Mouse (Mus musculus): ENCODE results near the gene Gm49394. TPM values are rescaled to one million over a fixed set of nuclear protein-coding genes. Genes with fewer than 3 reads are reported as not detected.

Gm49394 gene
- polyA plus RNA-seq, 1 experiment from 2014 or later = not detected

- Histone ChIP-seq H3K4me2 (replicated peaks; ENCODE audit: low read depth) (peak overlapping the region; percentile 83), H3K27ac (ENCODE audit: low read depth, low read length) (no peak overlapping the region), H3K9me3 (ENCODE audit: control insufficient read depth) (no peaks in the 10 kb centered on the region), H3K4me3 (ENCODE audit: low read depth, low read length) (peak overlapping the region; percentile 49), H3K4me1 (replicated peaks; ENCODE audit: control insufficient read depth, insufficient read depth, low read length) (0 out of 2 replicates have a peak, but pooled peaks cover 3% of the 10 kb centered on the region), H3K9ac (ENCODE audit: low read depth, low read length) (0 out of 2 replicates have a peak overlapping the region, but pooled peaks have one; percentile 54), H3K27me3 (replicated peaks; ENCODE audit: control insufficient read depth, insufficient read depth, low read length) (peaks cover 67% of the 10 kb centered on the region), H3K36me3 (ENCODE audit: control insufficient read depth, insufficient read depth) (peaks cover 8% of the 10 kb centered on the region)
- ATAC-seq = no peak
- WGBS = 24% methylated on average over 6 of the region's 9 CpGs
- no peak for TF ChIP-seq CTCF (IDR thresholded peaks at IDR 0.05; ENCODE audit: low read depth)
Observed at GRCm38 (mm10) chr7:142657341-142657791, 12.4 kb downstream of the Gm49394 start.

GRCm38 (mm10) chr7:142656055-142656454 is 13.7 kb downstream of the Gm49394 start:
- Histone ChIP-seq H3K27ac (ENCODE audit: low read depth, low read length) (no peak overlapping the region), H3K27me3 (replicated peaks; ENCODE audit: control insufficient read depth, insufficient read depth, low read length) (peaks cover 55% of the 10 kb centered on the region), H3K4me3 (ENCODE audit: low read depth, low read length) (no peak overlapping the region), H3K9me3 (ENCODE audit: control insufficient read depth) (no peaks in the 10 kb centered on the region), H3K9ac (ENCODE audit: low read depth, low read length) (no peak overlapping the region), H3K36me3 (ENCODE audit: control insufficient read depth, insufficient read depth) (peaks cover 8% of the 10 kb centered on the region), H3K4me1 (replicated peaks; ENCODE audit: control insufficient read depth, insufficient read depth, low read length) (0 out of 2 replicates have a peak, but pooled peaks cover 3% of the 10 kb centered on the region), H3K4me2 (replicated peaks; ENCODE audit: low read depth) (peak overlapping the region; percentile 83)
- ATAC-seq = no peak
- TF ChIP-seq CTCF (IDR thresholded peaks at IDR 0.05; ENCODE audit: low read depth) = no peak
- WGBS = 41% methylated on average over 4 of the region's 4 CpGs

GRCm38 (mm10) chr7:142655633-142656032 is 14.1 kb downstream of the Gm49394 start:
- Histone ChIP-seq H3K27me3 (replicated peaks; ENCODE audit: control insufficient read depth, insufficient read depth, low read length) (peaks cover 50% of the 10 kb centered on the region), H3K9ac (ENCODE audit: low read depth, low read length) (no peak overlapping the region), H3K9me3 (ENCODE audit: control insufficient read depth) (no peaks in the 10 kb centered on the region), H3K36me3 (ENCODE audit: control insufficient read depth, insufficient read depth) (peaks cover 8% of the 10 kb centered on the region), H3K4me1 (replicated peaks; ENCODE audit: control insufficient read depth, insufficient read depth, low read length) (0 out of 2 replicates have a peak, but pooled peaks cover 3% of the 10 kb centered on the region), H3K4me3 (ENCODE audit: low read depth, low read length) (no peak overlapping the region), H3K4me2 (replicated peaks; ENCODE audit: low read depth) (no peak overlapping the region; the same call in 1 of the 2 replicates), H3K27ac (ENCODE audit: low read depth, low read length) (no peak overlapping the region)
- no peak for TF ChIP-seq CTCF (IDR thresholded peaks at IDR 0.05; ENCODE audit: low read depth)
- 25% methylated on average over 11 of the region's 11 CpGs for WGBS
- ATAC-seq = no peak

GRCm38 (mm10) chr7:142653726-142654125 is 16.0 kb downstream of the Gm49394 start:
- Histone ChIP-seq H3K4me1 (replicated peaks; ENCODE audit: control insufficient read depth, insufficient read depth, low read length) (no peaks in the 10 kb centered on the region), H3K4me3 (ENCODE audit: low read depth, low read length) (no peak overlapping the region), H3K36me3 (ENCODE audit: control insufficient read depth, insufficient read depth) (peaks cover 8% of the 10 kb centered on the region), H3K9me3 (ENCODE audit: control insufficient read depth) (no peaks in the 10 kb centered on the region), H3K9ac (ENCODE audit: low read depth, low read length) (no peak overlapping the region), H3K27ac (ENCODE audit: low read depth, low read length) (no peak overlapping the region), H3K27me3 (replicated peaks; ENCODE audit: control insufficient read depth, insufficient read depth, low read length) (peaks cover 33% of the 10 kb centered on the region), H3K4me2 (replicated peaks; ENCODE audit: low read depth) (no peak overlapping the region)
- no peak for TF ChIP-seq CTCF (IDR thresholded peaks at IDR 0.05; ENCODE audit: low read depth)
- WGBS = 29% methylated on average over 18 of the region's 18 CpGs
- no peak for ATAC-seq

- H3K9me3 ChIP-seq (ENCODE audit: control insufficient read depth) = no peaks in the 10 kb centered on the region
- H3K36me3 ChIP-seq (ENCODE audit: control insufficient read depth, insufficient read depth) = no peaks in the 10 kb centered on the region
- no peak overlapping the region for H3K27ac ChIP-seq (ENCODE audit: low read depth, low read length)
- TF ChIP-seq CTCF (IDR thresholded peaks at IDR 0.05; ENCODE audit: low read depth) = no peak
- H3K4me1 ChIP-seq (replicated peaks; ENCODE audit: control insufficient read depth, insufficient read depth, low read length) = no peaks in the 10 kb centered on the region
- no peak for ATAC-seq
- no peak overlapping the region for H3K9ac ChIP-seq (ENCODE audit: low read depth, low read length)
- no peaks in the 10 kb centered on the region for H3K27me3 ChIP-seq (replicated peaks; ENCODE audit: control insufficient read depth, insufficient read depth, low read length)
- H3K4me3 ChIP-seq (ENCODE audit: low read depth, low read length) = no peak overlapping the region
- no peak overlapping the region for H3K4me2 ChIP-seq (replicated peaks; ENCODE audit: low read depth)
- WGBS = 52% methylated on average over 6 of the region's 6 CpGs
Observed at GRCm38 (mm10) chr7:142646676-142647075, 23.1 kb downstream of the Gm49394 start.

- Histone ChIP-seq H3K4me2 (replicated peaks; ENCODE audit: low read depth) (no peak overlapping the region), H3K27me3 (replicated peaks; ENCODE audit: control insufficient read depth, insufficient read depth, low read length) (no peaks in the 10 kb centered on the region), H3K27ac (ENCODE audit: low read depth, low read length) (no peak overlapping the region), H3K4me1 (replicated peaks; ENCODE audit: control insufficient read depth, insufficient read depth, low read length) (no peaks in the 10 kb centered on the region), H3K36me3 (ENCODE audit: control insufficient read depth, insufficient read depth) (no peaks in the 10 kb centered on the region), H3K4me3 (ENCODE audit: low read depth, low read length) (no peak overlapping the region), H3K9ac (ENCODE audit: low read depth, low read length) (no peak overlapping the region), H3K9me3 (ENCODE audit: control insufficient read depth) (no peaks in the 10 kb centered on the region)
- 27% methylated on average over 5 of the region's 5 CpGs for whole genome bisulfite sequencing
- TF ChIP-seq CTCF (IDR thresholded peaks at IDR 0.05; ENCODE audit: low read depth) = no peak
- no peak for ATAC-seq
Observed at GRCm38 (mm10) chr7:142645045-142645444, 24.7 kb downstream of the Gm49394 start.

GRCm38 (mm10) chr7:142636178-142636577 is 33.6 kb downstream of the Gm49394 start:
- H3K36me3 ChIP-seq (ENCODE audit: control insufficient read depth, insufficient read depth) = no peaks in the 10 kb centered on the region
- H3K4me3 ChIP-seq (ENCODE audit: low read depth, low read length) = no peak overlapping the region
- TF ChIP-seq CTCF (IDR thresholded peaks at IDR 0.05; ENCODE audit: low read depth) = no peak
- no peaks in the 10 kb centered on the region for H3K9me3 ChIP-seq (ENCODE audit: control insufficient read depth)
- no peaks in the 10 kb centered on the region for H3K27me3 ChIP-seq (replicated peaks; ENCODE audit: control insufficient read depth, insufficient read depth, low read length)
- no peak for ATAC-seq
- no peak overlapping the region for H3K4me2 ChIP-seq (replicated peaks; ENCODE audit: low read depth)
- H3K4me1 ChIP-seq (replicated peaks; ENCODE audit: control insufficient read depth, insufficient read depth, low read length) = no peaks in the 10 kb centered on the region
- H3K27ac ChIP-seq (ENCODE audit: low read depth, low read length) = no peak overlapping the region
- no peak overlapping the region for H3K9ac ChIP-seq (ENCODE audit: low read depth, low read length)
